Mouse (Mus musculus) cortical plate, adult 2 months (tissue): ENCODE measurements around the gene Dhrs1. TPM values are rescaled to one million over a fixed set of nuclear protein-coding genes. Genes with fewer than 3 reads are reported as not detected.
A peak's percentile ranks its signal among the peaks of the same experiment; 100 is the strongest.

Source experiments
- H3K27ac ChIP-seq: fragments of 200-500 bp; 2 replicates; pipeline ENCODE4 v1.5.1; 2012; ENCODE audit warnings: low read length, control low read depth, inconsistent platforms; ENCODE audit not compliant: insufficient read depth
- H3K4me1 ChIP-seq: fragments of 200-500 bp; 2 replicates; pipeline ENCODE4 v1.6.1; 2011; ENCODE audit warnings: low read length; ENCODE audit not compliant: control insufficient read depth, insufficient read depth
- H3K4me3 ChIP-seq: fragments of 200-500 bp; 2 replicates; pipeline ENCODE4 v1.5.1; 2011; ENCODE audit warnings: mild to moderate bottlenecking, low read length, control low read depth; ENCODE audit not compliant: insufficient read depth
- CTCF ChIP-seq: fragments of 200-500 bp; IDR thresholded peaks from 2 replicates; pipeline ENCODE4 v1.5.1; 2011; ENCODE audit warnings: mild to moderate bottlenecking, control low read depth, low read length; ENCODE audit not compliant: insufficient read depth; ENCODE audit errors: extremely low read depth
- POLR2A ChIP-seq: fragments of 200-500 bp; IDR thresholded peaks from 2 replicates; pipeline ENCODE4 v1.6.1; 2011; ENCODE audit warnings: mild to moderate bottlenecking, low read length, control low read depth; ENCODE audit not compliant: insufficient read depth; ENCODE audit errors: extremely low read depth
- polyA plus RNA-seq: library from polyadenylated mRNA; depleted of rRNA; stranded (reverse); fragments of >200 nt; gene quantifications from 2 replicates; pipeline ENCODE4 v1.2.3, GENCODE M21; 2012

The Dhrs1 gene
- polyA plus RNA-seq, 1 experiment: 117 TPM

- Histone ChIP-seq H3K4me1 (no peaks in the 10 kb centered on the region), H3K4me3 (no peak overlapping the region), H3K27ac (no peak overlapping the region)
- peak; percentile 99 for TF ChIP-seq CTCF
- TF ChIP-seq POLR2A: no peak
Measured at GRCm38 (mm10) chr14:55781310-55781709, 35.8 kb upstream of the Dhrs1 start.

- no peaks in the 10 kb centered on the region for H3K4me1 ChIP-seq
- no peak overlapping the region for H3K4me3 ChIP-seq
- no peak overlapping the region for H3K27ac ChIP-seq
- TF ChIP-seq POLR2A (no peak), CTCF (no peak)
Measured at GRCm38 (mm10) chr14:55780736-55781135, 35.2 kb upstream of the Dhrs1 start.

GRCm38 (mm10) chr14:55779656-55780055 lies 34.2 kb upstream of the Dhrs1 start:
- H3K4me3 ChIP-seq: no peak overlapping the region
- H3K4me1 ChIP-seq: no peaks in the 10 kb centered on the region
- TF ChIP-seq POLR2A (no peak), CTCF (no peak)
- no peak overlapping the region for H3K27ac ChIP-seq

- TF ChIP-seq CTCF: no peak
- no peak for TF ChIP-seq POLR2A
- Histone ChIP-seq H3K4me1 (no peaks in the 10 kb centered on the region), H3K4me3 (no peak overlapping the region), H3K27ac (no peak overlapping the region)
Measured at GRCm38 (mm10) chr14:55778686-55779085, 33.2 kb upstream of the Dhrs1 start.

- no peak overlapping the region; the same call in 1 of the 2 replicates for H3K27ac ChIP-seq
- TF ChIP-seq CTCF (no peak), POLR2A (no peak)
- H3K4me1 ChIP-seq: no peaks in the 10 kb centered on the region
- H3K4me3 ChIP-seq: no peak overlapping the region
Measured at GRCm38 (mm10) chr14:55777806-55778205, 32.3 kb upstream of the Dhrs1 start.

- TF ChIP-seq POLR2A (no peak), CTCF (no peak)
- Histone ChIP-seq H3K4me3 (no peak overlapping the region), H3K27ac (no peak overlapping the region), H3K4me1 (no peaks in the 10 kb centered on the region)
Measured at GRCm38 (mm10) chr14:55777176-55777575, 31.7 kb upstream of the Dhrs1 start.

- Histone ChIP-seq H3K27ac (no peak overlapping the region), H3K4me3 (no peak overlapping the region), H3K4me1 (no peaks in the 10 kb centered on the region)
- no peak for TF ChIP-seq CTCF
- no peak for TF ChIP-seq POLR2A
Measured at GRCm38 (mm10) chr14:55776711-55777110, 31.2 kb upstream of the Dhrs1 start.

GRCm38 (mm10) chr14:55769087-55769703 lies 23.7 kb upstream of the Dhrs1 start:
- Histone ChIP-seq H3K4me3 (no peak overlapping the region), H3K27ac (no peak overlapping the region), H3K4me1 (no peaks in the 10 kb centered on the region)
- no peak for TF ChIP-seq POLR2A
- no peak for TF ChIP-seq CTCF

- H3K27ac ChIP-seq: no peak overlapping the region
- no peaks in the 10 kb centered on the region for H3K4me1 ChIP-seq
- TF ChIP-seq CTCF (no peak), POLR2A (no peak)
- H3K4me3 ChIP-seq: no peak overlapping the region
Measured at GRCm38 (mm10) chr14:55768555-55768954, 23.1 kb upstream of the Dhrs1 start.

GRCm38 (mm10) chr14:55767519-55768414 lies 22.3 kb upstream of the Dhrs1 start:
- 0 out of 2 replicates have a peak overlapping the region, but pooled peaks have one; percentile 8 for H3K4me3 ChIP-seq
- no peak for TF ChIP-seq POLR2A
- no peak for TF ChIP-seq CTCF
- no peak overlapping the region for H3K27ac ChIP-seq
- H3K4me1 ChIP-seq: no peaks in the 10 kb centered on the region
